Mouse (Mus musculus): ENCODE results near the gene Ap5s1. TPM values are rescaled to one million over a fixed set of nuclear protein-coding genes. Genes with fewer than 3 reads are reported as not detected.

Ap5s1 gene
- 32.8 and 34.3 TPM in 2 replicates for polyA plus RNA-seq (2012; rRNA removed)

DNA sequence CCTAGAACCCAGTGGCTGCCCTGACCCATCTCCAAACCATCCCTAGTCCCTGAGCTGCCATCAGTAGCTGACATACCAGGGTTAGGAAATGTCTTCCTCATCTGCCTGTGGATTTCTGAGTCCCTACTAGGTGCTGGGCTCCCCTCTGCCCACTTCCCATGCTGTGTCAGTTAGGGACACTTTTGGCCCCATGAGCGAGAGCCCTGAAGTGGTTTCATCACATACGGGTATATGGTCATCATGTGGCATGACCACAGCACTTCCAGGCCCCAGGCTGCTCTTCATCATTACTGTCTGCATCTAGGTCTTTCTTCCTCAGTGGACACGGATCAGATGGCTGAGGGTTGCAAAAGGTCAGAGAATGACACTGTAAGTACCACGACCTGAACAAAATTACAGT, at the start of gene Ap5s1:
Gene Ap5s1 (plus strand): TSS at position 301 of the 400 bp plus-strand sequence.

DNA sequence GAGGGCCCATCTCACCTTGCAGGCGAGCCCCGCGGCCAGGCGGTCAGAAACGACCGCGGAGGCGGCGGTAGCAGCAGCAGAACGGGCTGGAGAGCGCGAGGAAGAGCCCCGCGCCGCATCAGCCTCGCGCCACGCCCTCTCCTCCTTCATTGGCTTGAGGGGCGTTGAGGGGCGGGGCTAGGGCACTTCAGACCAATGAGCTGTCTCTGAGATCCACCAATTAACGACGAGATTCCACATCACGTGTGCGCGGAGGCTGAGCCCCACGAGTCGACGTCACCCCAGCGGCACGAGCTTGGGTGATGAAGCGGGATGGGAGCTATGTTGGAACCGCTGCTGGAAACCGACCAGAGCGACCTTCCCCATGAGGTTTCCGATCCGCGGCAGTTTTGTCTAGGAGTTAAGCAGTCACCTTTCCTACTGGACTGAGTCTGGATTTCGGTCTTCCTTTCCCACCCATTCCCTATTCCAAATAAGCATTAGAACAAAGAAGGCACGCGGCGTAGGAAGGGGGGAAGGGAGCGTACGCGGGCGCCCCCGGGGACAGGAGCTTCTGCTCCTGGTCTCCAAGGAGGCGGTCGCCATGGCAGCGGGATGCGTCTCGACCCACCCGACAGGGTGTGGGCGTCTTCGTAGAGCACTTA, 46.8 kb upstream of the Ap5s1 start, which contains the start of gene 1700037H04Rik:
Gene 1700037H04Rik (minus strand): TSS at position 144 of the 644 bp plus-strand sequence.

DNA sequence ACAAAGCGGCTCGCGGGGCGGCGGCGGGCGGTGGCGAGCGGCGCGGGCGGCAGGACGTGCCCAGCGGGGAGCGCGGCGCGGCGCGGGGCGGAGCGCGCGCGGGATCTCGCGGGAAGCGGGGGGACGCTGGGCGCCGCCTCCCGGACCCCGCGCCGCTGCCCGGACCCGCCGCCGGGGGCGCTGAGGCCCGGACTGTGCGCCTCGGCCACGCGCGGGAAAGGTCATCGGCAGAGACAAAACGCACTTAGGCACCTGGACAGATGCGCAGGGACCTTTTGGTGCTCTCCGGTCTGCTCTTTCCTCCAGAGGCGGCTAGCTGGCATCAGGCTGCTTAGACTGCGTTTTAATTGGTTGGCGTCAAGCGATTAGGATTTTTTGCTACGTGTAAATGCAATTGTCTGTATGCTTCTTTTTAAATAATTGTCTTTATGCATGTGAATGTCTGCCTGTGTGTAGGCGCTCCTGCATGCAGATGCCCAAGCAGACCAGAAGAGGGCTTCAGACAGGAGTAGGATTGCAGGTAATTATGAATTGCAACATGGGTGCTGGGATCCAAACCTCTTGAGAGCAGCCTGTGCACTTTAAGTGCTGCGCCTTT, 26.8 kb upstream of the Ap5s1 start, which contains the start of gene Cenpb:
Gene Cenpb (minus strand): TSS at position 78 of the 598 bp plus-strand sequence.

DNA sequence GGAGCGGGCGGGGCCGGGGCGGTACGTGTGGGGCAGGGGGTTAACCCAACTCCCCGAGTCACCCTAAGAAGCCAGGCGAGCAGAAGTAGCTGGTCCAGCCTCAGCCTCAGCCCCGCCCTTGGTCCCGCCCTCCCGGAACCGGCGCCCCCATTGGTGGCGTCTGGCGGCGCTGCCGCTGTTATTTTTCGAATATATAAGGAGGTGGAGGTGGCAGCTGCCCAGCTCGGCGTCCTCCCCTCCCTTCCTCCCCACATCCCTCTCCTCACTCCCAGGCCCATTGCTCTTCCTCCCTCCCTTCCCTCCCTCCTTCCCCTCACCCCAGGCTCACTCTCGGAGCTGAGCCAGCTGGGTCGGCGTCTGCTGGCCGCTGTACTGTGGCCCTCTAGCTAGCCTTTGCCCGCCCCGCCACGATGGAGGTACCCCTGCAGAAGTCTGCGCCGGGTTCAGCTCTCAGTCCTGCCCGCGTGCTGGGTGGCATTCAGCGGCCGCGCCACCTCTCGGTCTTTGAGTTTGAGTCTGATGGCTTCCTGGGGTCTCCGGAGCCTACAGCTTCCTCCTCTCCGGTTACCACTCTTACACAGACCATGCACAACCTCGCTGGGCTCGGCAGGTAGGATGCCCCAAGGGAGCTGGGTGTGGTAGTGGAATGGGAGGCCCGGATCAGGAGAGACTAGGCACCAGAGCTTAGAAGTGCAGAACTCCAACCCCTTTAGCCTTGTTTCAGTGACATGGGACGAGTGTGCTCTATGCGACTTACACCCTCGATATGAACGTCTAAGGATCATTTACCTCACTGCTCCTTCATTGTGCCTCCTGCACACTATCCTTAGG, 19.9 kb upstream of the Ap5s1 start, which contains the start of the genes Cdc25b and Spef1:
Gene Cdc25b (plus strand): TSS at position 179 of the 831 bp plus-strand sequence.
Gene Spef1 (minus strand): TSS at position 512 of the 831 bp plus-strand sequence.

DNA sequence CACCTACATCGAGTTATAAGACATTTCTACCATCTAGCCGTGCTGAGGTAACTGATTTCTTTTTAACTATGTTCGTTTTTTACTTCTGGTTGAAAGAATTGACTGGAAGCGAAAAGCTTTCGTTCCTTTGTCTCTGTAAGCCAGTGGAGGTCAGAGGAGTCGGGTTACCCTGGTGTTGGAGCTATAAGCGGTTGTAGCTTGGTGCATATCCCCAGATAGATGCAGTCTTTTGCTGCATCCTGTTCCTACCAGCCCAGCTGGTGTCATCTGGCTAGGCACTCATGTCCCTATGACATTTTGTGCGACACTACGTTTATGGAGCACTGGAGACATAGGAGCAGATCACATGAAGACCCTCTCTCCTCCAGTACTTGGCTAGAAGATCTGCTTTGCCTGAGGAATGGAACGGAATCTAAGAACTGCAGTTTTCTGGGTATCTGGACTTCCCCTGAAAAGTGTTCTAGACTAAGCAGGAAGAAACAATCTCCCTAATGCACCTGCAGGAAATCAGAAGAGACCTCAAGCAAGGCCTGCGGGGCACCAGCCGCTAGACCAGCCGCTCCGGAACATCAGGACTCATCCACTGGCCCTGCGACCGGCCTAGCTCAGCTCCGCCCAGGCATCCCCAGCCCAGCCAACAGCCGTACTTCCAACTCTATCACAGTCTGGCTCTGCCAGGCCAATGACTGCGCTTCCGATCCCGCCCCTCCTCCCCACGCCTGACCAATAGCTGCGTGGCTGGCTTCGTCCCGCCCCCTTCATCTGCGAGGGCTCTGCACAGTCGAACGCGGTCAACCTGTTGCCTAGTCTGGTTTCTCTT, 26.6 kb downstream of the Ap5s1 start, which contains the start of gene Mavs:
Gene Mavs (plus strand): TSS at position 757 of the 820 bp plus-strand sequence.

DNA sequence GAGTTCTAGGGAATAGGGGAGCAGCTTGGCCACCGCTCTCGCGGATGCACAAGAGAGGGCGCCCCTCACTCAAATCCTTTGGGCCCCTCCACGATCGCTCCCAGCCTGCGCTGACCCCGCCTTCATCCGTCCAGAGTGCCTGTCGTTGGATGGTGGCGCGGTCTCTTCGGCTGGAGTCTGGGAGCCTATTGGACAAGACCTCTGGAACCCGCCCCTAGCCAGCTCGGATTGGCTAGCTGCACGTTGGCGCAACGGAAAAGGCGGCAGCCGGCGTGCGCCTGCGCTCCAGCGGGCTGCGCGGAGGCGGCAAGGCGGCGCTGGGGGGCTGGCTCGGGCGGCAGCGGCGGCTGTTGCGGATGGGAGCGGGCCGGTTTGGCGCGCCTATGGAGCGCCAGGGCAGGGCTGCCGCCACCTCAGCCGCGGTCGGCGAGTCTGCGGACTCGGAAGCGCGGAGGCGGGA, 55.4 kb downstream of the Ap5s1 start, which contains the start of gene Pank2:
Gene Pank2 (plus strand): TSS at position 283 of the 460 bp plus-strand sequence.

Other genes starting within 250 kb of the Ap5s1 start
- gene Gfra4, start 164.0 kb upstream of the Ap5s1 start, polyA plus RNA-seq (2012; rRNA removed) = 39.2 and 43.6 TPM in 2 replicates
- 5.6 and 16.2 TPM in 2 replicates for gene Adam33, start 143.3 kb upstream of the Ap5s1 start, polyA plus RNA-seq (2012; rRNA removed)
- gene Siglec1, start 120.3 kb upstream of the Ap5s1 start, polyA plus RNA-seq (2012; rRNA removed) = 0.53 and 0.72 TPM in 2 replicates
- 9.1 and 15.7 TPM in 2 replicates for gene Hspa12b, start 79.8 kb upstream of the Ap5s1 start, polyA plus RNA-seq (2012; rRNA removed)
- gene Gm11037, start 73.6 kb upstream of the Ap5s1 start, polyA plus RNA-seq (2012; rRNA removed) = not detected in 2 replicates
- gene 1700037H04Rik, start 47.0 kb upstream of the Ap5s1 start, polyA plus RNA-seq (2012; rRNA removed) = 100 and 105 TPM in 2 replicates
- 60.7 and 70.3 TPM in 2 replicates for gene Cenpb, start 27.0 kb upstream of the Ap5s1 start, polyA plus RNA-seq (2012; rRNA removed)
- gene Cdc25b, start 20.1 kb upstream of the Ap5s1 start, polyA plus RNA-seq (2012; rRNA removed) = 51.6 and 52.7 TPM in 2 replicates
- gene Spef1, start 19.8 kb upstream of the Ap5s1 start, polyA plus RNA-seq (2012; rRNA removed) = 29.3 and 35.6 TPM in 2 replicates
- 10.2 and 11.9 TPM in 2 replicates for gene Mavs, start 27.0 kb downstream of the Ap5s1 start, polyA plus RNA-seq (2012; rRNA removed)
- 37.8 and 42.2 TPM in 2 replicates for gene Pank2, start 55.4 kb downstream of the Ap5s1 start, polyA plus RNA-seq (2012; rRNA removed)
- 27.7 and 30.0 TPM in 2 replicates for gene Rnf24, start 145.8 kb downstream of the Ap5s1 start, polyA plus RNA-seq (2012; rRNA removed)

Data from central nervous system, embryonic 14 days (tissue).